In genomic region chr8:122326114-122326542, GRCm38 (mm10) we compare ENCODE assay signal across 1 mouse cellular context.
TF ChIP-seq lines count a peak whose summit lies in the region.

No protein-coding gene starts in this region.

TF ChIP-seq in MEL, 35 proteins besides CTCF, POLR2A, EP300 and RAD21 (continued from another document):
- peak; percentile 10; the same call in 1 of the 2 replicates for TF ChIP-seq HCFC1 (IDR thresholded peaks at IDR 0.05; ENCODE audit: low read depth, low read length)
- TF ChIP-seq ZKSCAN1 (IDR thresholded peaks at IDR 0.05; ENCODE audit: low read depth, low read length) = no peak; the same call in 1 of the 2 replicates
- no peak; the same call in 1 of the 2 replicates for TF ChIP-seq MAX (IDR thresholded peaks at IDR 0.05; ENCODE audit: low read length)
- TF ChIP-seq ETS1 (IDR thresholded peaks at IDR 0.05; ENCODE audit: low read depth, low read length) = peak; percentile 91
- TF ChIP-seq USF1 (IDR thresholded peaks at IDR 0.05; ENCODE audit: low read depth, low read length) = no peak
- TF ChIP-seq GABPA (IDR thresholded peaks at IDR 0.05; ENCODE audit: low read depth, low read length) = no peak
- TF ChIP-seq CHD1 (IDR thresholded peaks at IDR 0.05; ENCODE audit: low read depth, low read length) = no peak
- 0 out of 2 replicates have a peak, but pooled peaks have one; percentile 16 for TF ChIP-seq POLR2AphosphoS2 (IDR thresholded peaks at IDR 0.05; ENCODE audit: low read length)
- peak; percentile 35; the same call in 1 of the 2 replicates for TF ChIP-seq TBP (IDR thresholded peaks at IDR 0.05; ENCODE audit: low read depth, low read length)
- TF ChIP-seq USF2 (IDR thresholded peaks at IDR 0.05; ENCODE audit: borderline replicate concordance in 1 of 2, insufficient read depth in 1 of 2, low read depth in 1 of 2, low read length in 2 of 2) = no peak
- 0 out of 2 replicates have a peak, but pooled peaks have one; percentile 20 for TF ChIP-seq NELFE (IDR thresholded peaks at IDR 0.05; ENCODE audit: low read depth, low read length)
- TF ChIP-seq MYB (IDR thresholded peaks at IDR 0.05; ENCODE audit: low read depth, low read length) = no peak
- TF ChIP-seq JUND (IDR thresholded peaks at IDR 0.05; ENCODE audit: low read depth, low read length) = no peak
- no peak for TF ChIP-seq ELF1 (IDR thresholded peaks at IDR 0.05; ENCODE audit: low read depth, low read length)
- peak; percentile 71; the same call in 1 of the 2 replicates for TF ChIP-seq E2F4 (IDR thresholded peaks at IDR 0.05; ENCODE audit: borderline replicate concordance, low read depth, low read length)
- no peak for TF ChIP-seq ZNF384 (IDR thresholded peaks at IDR 0.05; ENCODE audit: low read depth, low read length)
- TF ChIP-seq RCOR1 (IDR thresholded peaks at IDR 0.05; ENCODE audit: low read depth, low read length) = peak; percentile 58; the same call in 1 of the 2 replicates
- TF ChIP-seq TCF12 (IDR thresholded peaks at IDR 0.05; ENCODE audit: low read depth, low read length) = peak; percentile 81
- TF ChIP-seq SIN3A (IDR thresholded peaks at IDR 0.05; ENCODE audit: low read length) = peak; percentile 70
- no peak for TF ChIP-seq ZC3H11A (IDR thresholded peaks at IDR 0.05; ENCODE audit: low read depth, low read length)
- TF ChIP-seq TAL1 (IDR thresholded peaks at IDR 0.05; ENCODE audit: low read length) = peak; percentile 73
- TF ChIP-seq MXI1 (IDR thresholded peaks at IDR 0.05; ENCODE audit: low read depth, low read length) = no peak; the same call in 1 of the 2 replicates
- TF ChIP-seq BHLHE40 (IDR thresholded peaks at IDR 0.05; ENCODE audit: borderline replicate concordance, low read depth, low read length) = peak; percentile 20; the same call in 1 of the 2 replicates
- no peak for TF ChIP-seq MAFK (IDR thresholded peaks at IDR 0.05; ENCODE audit: borderline replicate concordance, low read depth, low read length)
